Mouse (Mus musculus): ENCODE results near the gene Gm45713. TPM values are rescaled to one million over a fixed set of nuclear protein-coding genes. Genes with fewer than 3 reads are reported as not detected.

Gene Gm45713
- polyA plus RNA-seq, 1 experiment from 2014 or later = 0.72 TPM

- Histone ChIP-seq H3K4me3 (ENCODE audit: low read depth, low read length) (no peak overlapping the region), H3K27ac (ENCODE audit: low read depth) (no peak overlapping the region), H3K9me3 (ENCODE audit: control insufficient read depth, low read length) (no peaks in the 10 kb centered on the region), H3K4me2 (ENCODE audit: low read length) (no peak overlapping the region), H3K9ac (ENCODE audit: low read length) (no peak overlapping the region), H3K4me1 (replicated peaks; ENCODE audit: control insufficient read depth, insufficient read depth, low read length) (no peaks in the 10 kb centered on the region), H3K36me3 (ENCODE audit: control insufficient read depth, insufficient read depth, low read length) (peaks cover 37% of the 10 kb centered on the region), H3K27me3 (replicated peaks; ENCODE audit: control insufficient read depth, insufficient read depth, low read length) (peaks cover 37% of the 10 kb centered on the region)
- no peak for DNase-seq (ENCODE audit: low spot score)
- 94% methylated on average over 3 of the region's 3 CpGs for WGBS
- no peak for ATAC-seq (replicated peaks; ENCODE audit: low FRiP score, low TSS enrichment, low read depth)
These were observed 24.8 kb upstream of the Gm45713 start for GRCm38 (mm10) chr7:45160866-45161265.

GRCm38 (mm10) chr7:45160316-45160800, 24.3 kb upstream of the Gm45713 start:
- Histone ChIP-seq H3K9ac (ENCODE audit: low read length) (no peak overlapping the region), H3K27me3 (replicated peaks; ENCODE audit: control insufficient read depth, insufficient read depth, low read length) (peaks cover 32% of the 10 kb centered on the region), H3K4me2 (ENCODE audit: low read length) (no peak overlapping the region), H3K9me3 (ENCODE audit: control insufficient read depth, low read length) (no peaks in the 10 kb centered on the region), H3K36me3 (ENCODE audit: control insufficient read depth, insufficient read depth, low read length) (peaks cover 37% of the 10 kb centered on the region), H3K4me3 (ENCODE audit: low read depth, low read length) (no peak overlapping the region), H3K4me1 (replicated peaks; ENCODE audit: control insufficient read depth, insufficient read depth, low read length) (peaks cover 1% of the 10 kb centered on the region; the same call in 1 of the 2 replicates), H3K27ac (ENCODE audit: low read depth) (no peak overlapping the region)
- WGBS = 95% methylated on average over 6 of the region's 6 CpGs
- DNase-seq (ENCODE audit: low spot score) (no peak), ATAC-seq (replicated peaks; ENCODE audit: low FRiP score, low TSS enrichment, low read depth) (no peak)

GRCm38 (mm10) chr7:45158991-45159390, 23.0 kb upstream of the Gm45713 start:
- no peak overlapping the region for H3K4me2 ChIP-seq (ENCODE audit: low read length)
- peaks cover 18% of the 10 kb centered on the region for H3K27me3 ChIP-seq (replicated peaks; ENCODE audit: control insufficient read depth, insufficient read depth, low read length)
- ATAC-seq (replicated peaks; ENCODE audit: low FRiP score, low TSS enrichment, low read depth) (no peak), DNase-seq (ENCODE audit: low spot score) (no peak)
- no peak overlapping the region for H3K4me3 ChIP-seq (ENCODE audit: low read depth, low read length)
- H3K36me3 ChIP-seq (ENCODE audit: control insufficient read depth, insufficient read depth, low read length) = peaks cover 37% of the 10 kb centered on the region
- no peak overlapping the region for H3K27ac ChIP-seq (ENCODE audit: low read depth)
- no peaks in the 10 kb centered on the region for H3K9me3 ChIP-seq (ENCODE audit: control insufficient read depth, low read length)
- no peak overlapping the region for H3K9ac ChIP-seq (ENCODE audit: low read length)
- H3K4me1 ChIP-seq (replicated peaks; ENCODE audit: control insufficient read depth, insufficient read depth, low read length) = peaks cover 8% of the 10 kb centered on the region; the same call in 1 of the 2 replicates
- 96% methylated on average over 6 of the region's 6 CpGs for WGBS

GRCm38 (mm10) chr7:45157459-45157858, 21.4 kb upstream of the Gm45713 start:
- Histone ChIP-seq H3K27me3 (replicated peaks; ENCODE audit: control insufficient read depth, insufficient read depth, low read length) (peaks cover 3% of the 10 kb centered on the region; the same call in 1 of the 2 replicates), H3K9me3 (ENCODE audit: control insufficient read depth, low read length) (no peaks in the 10 kb centered on the region), H3K4me1 (replicated peaks; ENCODE audit: control insufficient read depth, insufficient read depth, low read length) (peaks cover 8% of the 10 kb centered on the region; the same call in 1 of the 2 replicates), H3K36me3 (ENCODE audit: control insufficient read depth, insufficient read depth, low read length) (peaks cover 37% of the 10 kb centered on the region), H3K4me3 (ENCODE audit: low read depth, low read length) (no peak overlapping the region), H3K9ac (ENCODE audit: low read length) (no peak overlapping the region), H3K4me2 (ENCODE audit: low read length) (no peak overlapping the region), H3K27ac (ENCODE audit: low read depth) (no peak overlapping the region)
- ATAC-seq (replicated peaks; ENCODE audit: low FRiP score, low TSS enrichment, low read depth) (no peak), DNase-seq (ENCODE audit: low spot score) (no peak)
- 84% methylated on average over 14 of the region's 14 CpGs for WGBS

- Histone ChIP-seq H3K4me3 (ENCODE audit: low read depth, low read length) (no peak overlapping the region), H3K9ac (ENCODE audit: low read length) (no peak overlapping the region), H3K4me2 (ENCODE audit: low read length) (no peak overlapping the region), H3K9me3 (ENCODE audit: control insufficient read depth, low read length) (no peaks in the 10 kb centered on the region), H3K27me3 (replicated peaks; ENCODE audit: control insufficient read depth, insufficient read depth, low read length) (no peaks in the 10 kb centered on the region), H3K36me3 (ENCODE audit: control insufficient read depth, insufficient read depth, low read length) (peaks cover 37% of the 10 kb centered on the region), H3K27ac (ENCODE audit: low read depth) (no peak overlapping the region), H3K4me1 (replicated peaks; ENCODE audit: control insufficient read depth, insufficient read depth, low read length) (peaks cover 11% of the 10 kb centered on the region; the same call in 1 of the 2 replicates)
- 94% methylated on average over 15 of the region's 15 CpGs for WGBS
- DNase-seq (ENCODE audit: low spot score) (no peak), ATAC-seq (replicated peaks; ENCODE audit: low FRiP score, low TSS enrichment, low read depth) (no peak)
These were observed 20.2 kb upstream of the Gm45713 start for GRCm38 (mm10) chr7:45156206-45156605.

GRCm38 (mm10) chr7:45155590-45155989, 19.6 kb upstream of the Gm45713 start:
- Histone ChIP-seq H3K4me2 (ENCODE audit: low read length) (no peak overlapping the region; the same call in 1 of the 2 replicates), H3K27me3 (replicated peaks; ENCODE audit: control insufficient read depth, insufficient read depth, low read length) (no peaks in the 10 kb centered on the region), H3K27ac (ENCODE audit: low read depth) (no peak overlapping the region), H3K9me3 (ENCODE audit: control insufficient read depth, low read length) (no peaks in the 10 kb centered on the region), H3K4me1 (replicated peaks; ENCODE audit: control insufficient read depth, insufficient read depth, low read length) (peaks cover 11% of the 10 kb centered on the region; the same call in 1 of the 2 replicates), H3K9ac (ENCODE audit: low read length) (no peak overlapping the region), H3K36me3 (ENCODE audit: control insufficient read depth, insufficient read depth, low read length) (peaks cover 33% of the 10 kb centered on the region), H3K4me3 (ENCODE audit: low read depth, low read length) (no peak overlapping the region)
- ATAC-seq (replicated peaks; ENCODE audit: low FRiP score, low TSS enrichment, low read depth) (no peak), DNase-seq (ENCODE audit: low spot score) (no peak)
- 85% methylated on average over 9 of the region's 9 CpGs for WGBS

GRCm38 (mm10) chr7:45154993-45155514, 19.0 kb upstream of the Gm45713 start:
- no peak; the same call in 1 of the 2 replicates for ATAC-seq (replicated peaks; ENCODE audit: low FRiP score, low TSS enrichment, low read depth)
- Histone ChIP-seq H3K27me3 (replicated peaks; ENCODE audit: control insufficient read depth, insufficient read depth, low read length) (no peaks in the 10 kb centered on the region), H3K4me1 (replicated peaks; ENCODE audit: control insufficient read depth, insufficient read depth, low read length) (peaks cover 11% of the 10 kb centered on the region; the same call in 1 of the 2 replicates), H3K4me3 (ENCODE audit: low read depth, low read length) (peak overlapping the region; percentile 75), H3K4me2 (ENCODE audit: low read length) (peak overlapping the region; percentile 70), H3K27ac (ENCODE audit: low read depth) (0 out of 2 replicates have a peak overlapping the region, but pooled peaks have one; percentile 96), H3K9me3 (ENCODE audit: control insufficient read depth, low read length) (no peaks in the 10 kb centered on the region), H3K9ac (ENCODE audit: low read length) (no peak overlapping the region; the same call in 1 of the 2 replicates), H3K36me3 (ENCODE audit: control insufficient read depth, insufficient read depth, low read length) (peaks cover 28% of the 10 kb centered on the region)
- WGBS = 76% methylated on average over 12 of the region's 12 CpGs
- no peak for DNase-seq (ENCODE audit: low spot score)

- ATAC-seq (replicated peaks; ENCODE audit: low FRiP score, low TSS enrichment, low read depth) (peak; percentile 95), DNase-seq (ENCODE audit: low spot score) (peak; percentile 98)
- WGBS = 5% methylated on average over 64 of the region's 69 CpGs
These were observed 18.3 kb upstream of the Gm45713 start, which contains the start of the genes Pih1d1 and Aldh16a1 for GRCm38 (mm10) chr7:45154096-45154992. TSS of gene Pih1d1 (plus strand) at chr7:45154303. TSS of gene Aldh16a1 (minus strand) at chr7:45154584.

More at GRCm38 (mm10) chr7:45154096-45154992, 18.3 kb upstream of the Gm45713 start, which contains the start of the genes Pih1d1 and Aldh16a1:
- no peaks in the 10 kb centered on the region for H3K9me3 ChIP-seq (ENCODE audit: control insufficient read depth, low read length)
- H3K4me1 ChIP-seq (replicated peaks; ENCODE audit: control insufficient read depth, insufficient read depth, low read length) = peaks cover 11% of the 10 kb centered on the region; the same call in 1 of the 2 replicates
- peak within 1 kb of the TSS; percentile 70 for H3K4me2 ChIP-seq (ENCODE audit: low read length)
- H3K4me3 ChIP-seq (ENCODE audit: low read depth, low read length) = peak within 1 kb of the TSS; percentile 75
- H3K9ac ChIP-seq (ENCODE audit: low read length) = peak within 1 kb of the TSS; percentile 90
- peak within 1 kb of the TSS; percentile 96 for H3K27ac ChIP-seq (ENCODE audit: low read depth)
- H3K27me3 ChIP-seq (replicated peaks; ENCODE audit: control insufficient read depth, insufficient read depth, low read length) = no peaks in the 10 kb centered on the region
- peaks cover 21% of the 10 kb centered on the region for H3K36me3 ChIP-seq (ENCODE audit: control insufficient read depth, insufficient read depth, low read length)

Measured in intestine, embryonic 14.5 days (tissue).